Mouse (Mus musculus) adrenal gland, postnatal 36 days (tissue): ENCODE data around the gene Olfr642. TPM values are rescaled to one million over a fixed set of nuclear protein-coding genes. Genes with fewer than 3 reads are reported as not detected.

Experiments
- DNase-seq, 2 experiments: peaks; one replicate each; pipeline ENCODE4 v3.0.0; 2021; ENCODE audit warnings: mixed read lengths in 1 of 2
- long read RNA-seq, 2 experiments: library from polyadenylated mRNA; stranded (forward); transcript quantifications; one replicate each; pipeline ENCODE4 v2.0.0; 2021; ENCODE audit warnings: borderline sequencing depth in 2 of 2
- total RNA-seq, 2 experiments: library from RNA; stranded (reverse); gene quantifications; 2 replicates each; pipeline ENCODE4 v1.2.3; 2021

Olfr642 gene
- not detected for total RNA-seq
- long read RNA-seq, experiment 1 = 0 reads
- long read RNA-seq, experiment 2 = 0 reads

GRCm38 (mm10) chr7:104052566-104052965, at the start of gene Olfr642:
Gene Olfr642, minus strand, starts transcription at chr7:104052666.
- no peak for DNase-seq

DNA sequence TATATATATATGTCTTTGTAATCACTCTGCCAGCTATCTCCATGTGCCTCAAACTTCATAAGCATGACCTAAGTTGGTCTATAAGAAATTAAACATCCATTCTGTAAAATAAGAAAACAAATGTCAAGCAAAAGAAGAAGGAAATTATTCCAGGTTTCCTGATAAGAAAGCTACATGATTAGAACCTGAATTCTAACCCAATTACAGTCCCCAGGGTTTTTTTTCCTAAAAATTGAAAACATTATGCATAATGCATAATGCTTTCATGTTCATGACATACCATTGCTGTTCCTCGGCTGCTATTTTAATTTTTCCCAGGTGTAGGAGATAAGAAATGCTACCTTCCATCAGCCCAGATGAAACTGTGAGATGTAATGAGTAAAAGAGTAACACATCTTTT, 32.9 kb upstream of the Olfr642 start, which contains the start of gene Olfr645:
Olfr645 (minus strand) TSS at position 101 of the 400 bp plus-strand sequence.
- DNase-seq = no peak

GRCm38 (mm10) chr7:104071769-104072168, 19.3 kb upstream of the Olfr642 start, which contains the start of gene Olfr644:
Gene Olfr644, minus strand, starts transcription at chr7:104071869.
- DNase-seq = no peak

DNA sequence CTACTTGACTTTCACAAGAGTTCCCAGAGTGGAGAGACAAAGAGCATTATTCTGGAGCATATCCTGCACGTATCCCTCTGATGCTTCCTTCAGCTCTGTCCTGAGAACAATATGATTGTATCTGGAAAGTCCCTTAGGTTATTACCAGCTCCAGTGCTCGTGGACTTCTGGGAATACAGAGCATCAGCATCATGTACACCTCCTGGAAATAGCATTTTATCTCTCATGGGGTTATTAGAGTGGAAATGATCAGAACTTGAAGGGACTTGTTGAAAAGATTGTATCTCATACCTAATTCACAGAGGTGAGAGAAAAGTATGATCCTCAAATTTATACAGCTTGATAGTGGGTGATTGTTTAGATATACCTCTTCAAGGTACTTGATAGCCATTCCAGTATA, 8.9 kb upstream of the Olfr642 start, which contains the start of gene 4930516K23Rik:
4930516K23Rik (minus strand) TSS at position 101 of the 400 bp plus-strand sequence.
- no peak for DNase-seq

- no peak for DNase-seq
These were observed 6.7 kb upstream of the Olfr642 start for GRCm38 (mm10) chr7:104059215-104059614.

- no peak for DNase-seq
These were observed 1.7 kb downstream of the Olfr642 start for GRCm38 (mm10) chr7:104050745-104051144.

- no peak for DNase-seq
These were observed 17.3 kb downstream of the Olfr642 start, which contains the start of gene Olfr641 for GRCm38 (mm10) chr7:104035145-104035544. Gene Olfr641, plus strand, starts transcription at chr7:104035445.

GRCm38 (mm10) chr7:104026978-104027377, 25.5 kb downstream of the Olfr642 start:
- no peak for DNase-seq

DNA sequence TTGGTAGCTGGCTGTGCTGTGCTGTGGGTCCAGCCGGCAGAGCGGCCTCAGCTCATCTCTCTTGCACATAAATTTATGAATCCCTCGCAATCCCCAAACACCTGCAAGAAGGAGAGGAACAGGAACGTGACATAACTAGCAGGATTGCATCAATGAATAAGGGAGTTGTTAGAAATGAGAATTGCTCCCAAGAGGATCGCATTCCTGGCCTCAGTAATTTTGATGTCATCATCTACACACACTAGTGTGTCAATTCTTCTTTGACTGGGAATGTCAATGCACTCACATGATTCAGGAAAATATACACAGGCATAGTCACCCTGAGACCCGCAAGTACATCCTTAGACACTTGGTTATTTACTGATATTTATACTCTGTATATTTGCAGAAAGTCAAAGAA, 27.0 kb downstream of the Olfr642 start, which contains the start of gene Olfr640:
Olfr640 (minus strand) TSS at position 101 of the 400 bp plus-strand sequence.
- DNase-seq = no peak

DNA sequence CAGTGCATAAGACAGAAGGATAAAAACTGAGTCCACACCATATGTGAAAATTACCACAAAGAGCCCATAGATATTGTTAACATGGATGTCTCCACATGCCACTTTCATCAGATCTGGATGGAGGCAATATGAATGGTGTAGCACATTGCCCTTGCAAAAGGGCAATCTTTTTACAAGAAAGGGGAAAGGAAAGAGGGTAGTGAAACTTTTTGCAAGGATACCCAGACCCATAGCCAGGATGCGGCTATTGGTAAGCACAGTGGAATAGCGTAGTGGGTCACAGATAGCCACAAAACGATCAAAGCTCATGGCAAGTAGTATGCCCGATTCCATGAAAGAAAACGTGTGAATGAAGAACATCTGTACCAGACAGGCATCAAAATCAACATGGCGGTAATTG, 30.8 kb downstream of the Olfr642 start:
- no peak for DNase-seq

DNA sequence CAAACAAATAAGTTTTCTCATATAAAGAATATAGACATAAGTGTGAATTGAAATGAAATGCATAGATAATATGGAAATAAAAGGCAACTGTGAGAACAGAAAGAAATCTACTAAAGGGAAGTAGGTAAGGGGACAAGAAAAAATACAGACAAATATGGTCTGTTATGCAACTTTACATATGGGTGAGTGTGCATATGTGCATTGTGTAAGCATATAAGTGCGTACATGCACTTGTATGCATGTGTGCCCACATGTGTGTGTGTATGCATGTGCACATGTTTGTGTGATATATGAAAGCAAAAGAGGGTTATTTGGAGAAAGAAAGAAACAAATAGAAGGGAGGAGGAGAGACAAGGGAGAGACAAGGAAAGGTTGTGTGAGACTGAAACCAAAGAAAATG, 33.5 kb downstream of the Olfr642 start:
- DNase-seq = no peak

DNA sequence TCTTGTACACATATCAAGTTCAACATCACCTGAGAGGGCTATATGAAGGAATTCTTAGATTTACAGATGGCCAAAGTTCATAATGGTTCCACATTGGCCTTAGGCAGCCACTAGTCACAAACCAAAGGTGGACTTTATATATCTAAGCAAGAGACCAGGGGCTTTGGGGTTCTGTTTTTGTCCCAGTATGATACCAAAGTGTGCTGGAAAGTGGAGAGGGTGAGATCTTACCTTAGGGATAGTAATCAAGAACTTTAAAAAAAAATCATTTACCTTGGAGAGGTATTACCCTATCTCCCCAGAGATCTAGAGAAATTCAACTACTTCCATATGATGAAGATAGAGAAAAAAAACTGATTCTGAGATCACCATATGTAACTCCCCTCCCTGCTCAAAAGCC, 35.3 kb downstream of the Olfr642 start, which contains the start of gene Olfr639:
Olfr639 (minus strand) TSS at position 101 of the 400 bp plus-strand sequence.
- DNase-seq = no peak

GRCm38 (mm10) chr7:103999124-103999523, 53.3 kb downstream of the Olfr642 start:
- DNase-seq = no peak

DNA sequence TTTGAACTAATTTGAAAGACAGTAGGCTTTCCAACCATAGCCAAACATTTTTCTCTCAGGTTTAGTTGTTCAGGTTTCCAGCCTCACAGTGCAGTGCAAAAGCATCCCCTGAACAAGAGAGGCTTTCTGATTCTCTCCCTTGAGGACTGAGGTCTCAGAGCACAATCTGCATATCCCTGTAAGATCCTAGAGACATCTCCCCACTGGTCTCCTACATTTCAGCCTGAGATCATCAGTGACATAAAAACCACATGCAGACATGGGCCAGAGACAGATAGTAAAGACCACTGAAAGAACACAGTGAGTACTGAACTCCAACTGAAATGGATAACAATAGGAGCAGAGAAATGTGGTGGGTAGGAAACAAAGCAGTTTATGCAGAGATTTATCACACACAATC, 54.0 kb downstream of the Olfr642 start, which contains the start of gene Olfr638:
Olfr638 (plus strand) TSS at position 301 of the 400 bp plus-strand sequence.
- no peak for DNase-seq

Other genes with a start within 250 kb of the Olfr642 start
- gene Hbb-bt, start 238.7 kb downstream of the Olfr642 start, total RNA-seq = 100 to 1,000 TPM; 243 to 471 TPM
- gene Hbb-bs, start 224.6 kb downstream of the Olfr642 start, total RNA-seq = 1,000 to 10,000 TPM; 1,998 to 3,266 TPM
- not detected for gene Hbb-bh2, start 212.1 kb downstream of the Olfr642 start, total RNA-seq
- gene Hbb-bh1, start 209.5 kb downstream of the Olfr642 start, total RNA-seq = not detected
- not detected for gene Hbb-y, start 199.4 kb downstream of the Olfr642 start, total RNA-seq
- gene Olfr66, start 166.4 kb downstream of the Olfr642 start, total RNA-seq = not detected
- not detected for gene Olfr64, start 158.2 kb downstream of the Olfr642 start, total RNA-seq
- gene Olfr65, start 149.2 kb downstream of the Olfr642 start, total RNA-seq = not detected
- gene Olfr631, start 123.8 kb downstream of the Olfr642 start, total RNA-seq = not detected
- not detected for gene Olfr632, start 118.3 kb downstream of the Olfr642 start, total RNA-seq
- gene Olfr633, start 108.2 kb downstream of the Olfr642 start, total RNA-seq = not detected
- gene Olfr635, start 81.5 kb downstream of the Olfr642 start, total RNA-seq = not detected
- not detected for gene Olfr638, start 53.9 kb downstream of the Olfr642 start, total RNA-seq
- not detected for gene Olfr639, start 35.4 kb downstream of the Olfr642 start, total RNA-seq
- gene Olfr640, start 27.1 kb downstream of the Olfr642 start, total RNA-seq = not detected
- gene Olfr641, start 17.2 kb downstream of the Olfr642 start, total RNA-seq = not detected
- gene 4930516K23Rik, start 8.8 kb upstream of the Olfr642 start, total RNA-seq = not detected
- gene Olfr644, start 19.2 kb upstream of the Olfr642 start, total RNA-seq = not detected
- not detected for gene Olfr645, start 32.8 kb upstream of the Olfr642 start, total RNA-seq
- gene Olfr646, start 52.2 kb upstream of the Olfr642 start, total RNA-seq = not detected
- not detected for gene Ubqln5, start 77.2 kb upstream of the Olfr642 start, total RNA-seq
- gene Olfr643, start 84.7 kb upstream of the Olfr642 start, total RNA-seq = not detected
- gene Ubqln3, start 90.6 kb upstream of the Olfr642 start, total RNA-seq = not detected
- not detected for gene Ubqlnl, start 97.9 kb upstream of the Olfr642 start, total RNA-seq
- not detected for gene Olfm5, start 112.2 kb upstream of the Olfr642 start, total RNA-seq
- not detected for gene Olfr648, start 130.7 kb upstream of the Olfr642 start, total RNA-seq
- gene Olfr649, start 143.3 kb upstream of the Olfr642 start, total RNA-seq = not detected
- under 1 TPM; 0.26 to 0.36 TPM for gene Trim6, start 166.1 kb upstream of the Olfr642 start, total RNA-seq
- 10 to 100 TPM in 1 of 2 experiments, 1 to 10 TPM in 1; 7.3 to 10.5 TPM for gene Trim34a, start 191.8 kb upstream of the Olfr642 start, total RNA-seq
- gene Trim5, start 235.4 kb upstream of the Olfr642 start, total RNA-seq = 1 to 10 TPM; 4.2 to 8.4 TPM